ENCODE assay signal across 8 mouse cellular contexts in genomic region chr10:84172828-84173321, GRCm38 (mm10).
DNase-seq lines count a peak whose midpoint lies in the region; ATAC-seq and TF ChIP-seq lines count a peak whose summit lies in the region.

No protein-coding gene starts in this region.

- TF ChIP-seq POLR2A in lung, adult 2 months (IDR thresholded peaks at IDR 0.05; ENCODE audit: borderline replicate concordance, extremely low read depth, low read depth, low read length) = no peak

- H3K9me3 ChIP-seq in lung, postnatal 0 days (ENCODE audit: low read length) = no peaks in the 10 kb centered on the region
- no peaks in the 10 kb centered on the region for H3K9me3 ChIP-seq in embryonic facial prominence, embryonic 11.5 days (replicated peaks; ENCODE audit: control insufficient read depth, low read length)

- peak; percentile 43 for DNase-seq in lung, postnatal 0 days (ENCODE audit: low spot score)
- DNase-seq in lung, adult 2 months = no peak
- peak; percentile 88 for DNase-seq in embryonic facial prominence, embryonic 11.5 days (ENCODE audit: low spot score)
- peak; percentile 60 for DNase-seq in heart, postnatal 25 days (ENCODE audit: low spot score)
- DNase-seq in lung, postnatal 10 days = peak; percentile 44
- DNase-seq in cerebellum, adult 9-11 months = no peak

- no peak for TF ChIP-seq EP300 in lung, postnatal 0 days (IDR thresholded peaks at IDR 0.05)

- ATAC-seq in lung, postnatal 0 days = no peak; the same call in 1 of the 2 replicates
- ATAC-seq in embryonic facial prominence, embryonic 11.5 days (replicated peaks; ENCODE audit: insufficient number of reproducible peaks, low FRiP score, low TSS enrichment, low read depth) = no peak
- ATAC-seq in erythroblast, adult 5-6 weeks (replicated peaks; ENCODE audit: low FRiP score, poor library complexity, severe bottlenecking) = no peak
- ATAC-seq in monocyte, adult 5-6 weeks (replicated peaks; ENCODE audit: insufficient number of reproducible peaks, low FRiP score, low TSS enrichment, poor library complexity, severe bottlenecking) = no peak

- H3K9ac ChIP-seq in lung, postnatal 0 days (replicated peaks; ENCODE audit: low read depth) = no peak overlapping the region
- no peak overlapping the region for H3K9ac ChIP-seq in embryonic facial prominence, embryonic 11.5 days (replicated peaks; ENCODE audit: low read length)

- no peaks in the 10 kb centered on the region for H3K4me1 ChIP-seq in lung, postnatal 0 days (ENCODE audit: insufficient read depth, low read depth, low read length)
- no peaks in the 10 kb centered on the region for H3K4me1 ChIP-seq in lung, adult 2 months (ENCODE audit: control insufficient read depth, insufficient read depth, low read length)
- H3K4me1 ChIP-seq in embryonic facial prominence, embryonic 11.5 days (ENCODE audit: control insufficient read depth, insufficient read depth, low read length) = no peaks in the 10 kb centered on the region

- H3K4me2 ChIP-seq in lung, postnatal 0 days (replicated peaks; ENCODE audit: low read depth, low read length) = no peak overlapping the region
- no peak overlapping the region for H3K4me2 ChIP-seq in embryonic facial prominence, embryonic 11.5 days (ENCODE audit: low read depth, low read length)

- H3K36me3 ChIP-seq in lung, postnatal 0 days (ENCODE audit: insufficient read depth, low read length) = no peaks in the 10 kb centered on the region
- no peaks in the 10 kb centered on the region for H3K36me3 ChIP-seq in embryonic facial prominence, embryonic 11.5 days (replicated peaks; ENCODE audit: control insufficient read depth, insufficient read depth, low read depth, low read length)

- intact Hi-C loops in heart, postnatal 25 days (cut with DNase I) = no loop called here

- no peak overlapping the region for H3K4me3 ChIP-seq in lung, postnatal 0 days (ENCODE audit: low read depth, low read length)
- no peak overlapping the region for H3K4me3 ChIP-seq in lung, adult 2 months (replicated peaks; ENCODE audit: extremely low read depth, low read depth, low read length)
- no peak overlapping the region for H3K4me3 ChIP-seq in embryonic facial prominence, embryonic 11.5 days (ENCODE audit: low read depth, low read length)

- H3K27me3 ChIP-seq in lung, postnatal 0 days (replicated peaks; ENCODE audit: insufficient read depth, low read length) = no peaks in the 10 kb centered on the region
- H3K27me3 ChIP-seq in embryonic facial prominence, embryonic 11.5 days (ENCODE audit: control insufficient read depth, insufficient read depth, low read length) = no peaks in the 10 kb centered on the region

- no peak overlapping the region for H3K27ac ChIP-seq in lung, postnatal 0 days (ENCODE audit: low read length)
- no peak overlapping the region for H3K27ac ChIP-seq in embryonic facial prominence, embryonic 11.5 days (replicated peaks; ENCODE audit: low read depth, low read length)

- WGBS in lung, postnatal 0 days = 71% methylated on average over 4 of the region's 4 CpGs
- WGBS in lung, adult 2 months = 61% methylated on average over 4 of the region's 4 CpGs
- WGBS in embryonic facial prominence, embryonic 11.5 days = 24% methylated on average over 4 of the region's 4 CpGs

- TF ChIP-seq CTCF in lung, postnatal 0 days (IDR thresholded peaks at IDR 0.05) = no peak
- no peak for TF ChIP-seq CTCF in lung, adult 2 months (IDR thresholded peaks at IDR 0.05; ENCODE audit: insufficient read depth, low read length)

Comparison
In these comparisons a context has a peak if more than half of its experiments do, and no peak if none do; other contexts are left out.
1. DNase-seq: peak in lung, postnatal 0 days (single experiment), embryonic facial prominence, embryonic 11.5 days (single experiment), heart, postnatal 25 days (single experiment) and lung, postnatal 10 days (single experiment); none in lung, adult 2 months (single experiment) and cerebellum, adult 9-11 months (single experiment).